Mouse (Mus musculus): ENCODE data around the gene Ugt1a10.

The Ugt1a10 gene

DNA sequence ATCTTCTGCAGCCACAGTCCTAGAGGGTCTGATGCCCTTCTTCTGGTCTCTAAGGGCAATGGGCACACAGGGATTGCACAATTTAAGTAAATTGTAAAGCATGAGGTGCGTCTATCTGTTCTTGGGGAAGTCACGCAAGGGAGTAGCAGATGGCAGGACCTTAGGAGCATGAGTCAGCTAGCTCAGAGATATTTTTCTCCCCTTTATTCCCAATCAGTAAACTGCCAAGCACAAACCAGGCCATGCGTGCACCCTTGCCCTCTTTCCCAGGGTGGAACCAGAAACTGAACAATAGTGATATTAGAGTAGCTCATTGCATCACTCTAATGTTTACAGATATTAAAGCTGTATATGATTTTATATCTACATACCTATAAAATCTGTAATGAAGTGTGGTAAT lies 43.4 kb downstream of the Ugt1a10 start:
- WGBS, result 92% methylated on average over 3 of the region's 3 CpGs

DNA sequence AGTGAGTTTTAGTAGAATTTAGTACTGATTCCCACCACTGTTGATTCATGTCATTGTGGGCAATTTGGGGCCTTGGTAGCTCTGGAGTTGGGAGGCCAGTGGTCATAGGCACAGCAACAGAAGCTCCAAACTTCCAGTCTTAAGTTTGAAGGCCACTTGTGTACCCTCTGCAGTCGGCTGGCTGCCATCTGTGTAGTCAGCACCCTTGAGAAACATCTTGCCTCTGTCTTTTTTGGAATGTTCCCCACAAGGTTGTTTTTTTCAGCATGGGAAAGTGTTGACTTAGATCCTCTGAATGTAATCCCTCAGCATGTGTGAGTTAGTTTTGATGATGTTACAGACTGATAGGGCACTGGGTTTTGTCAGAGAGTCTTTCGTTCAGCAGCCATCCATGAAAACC lies 44.5 kb downstream of the Ugt1a10 start:
- WGBS, result 78% methylated on average over 2 of the region's 2 CpGs

DNA sequence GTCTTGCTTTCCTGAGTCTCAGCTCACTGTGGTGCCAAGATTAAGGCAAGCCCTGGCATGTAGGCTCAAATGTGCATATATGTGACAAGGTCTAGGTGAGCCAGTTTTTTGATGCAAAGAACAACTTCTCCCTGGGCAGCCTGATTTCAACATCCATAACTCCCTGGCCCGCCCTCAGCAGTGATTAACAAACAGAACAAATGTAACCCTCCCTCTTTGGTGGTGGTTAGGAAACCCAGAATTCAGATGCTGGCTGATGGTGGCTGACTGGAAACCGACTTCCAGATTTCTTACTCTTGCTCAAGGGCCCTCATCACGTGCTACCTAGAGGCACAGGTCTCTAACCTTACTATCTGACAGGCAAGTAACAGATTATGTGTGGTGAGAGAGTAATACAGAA lies 47.8 kb downstream of the Ugt1a10 start, which contains the start of gene Ugt1a6b:
Gene Ugt1a6b, plus strand, starts transcription at position 234 of the 400 bp plus-strand sequence.
- WGBS, result 87% methylated on average over 3 of the region's 3 CpGs

DNA sequence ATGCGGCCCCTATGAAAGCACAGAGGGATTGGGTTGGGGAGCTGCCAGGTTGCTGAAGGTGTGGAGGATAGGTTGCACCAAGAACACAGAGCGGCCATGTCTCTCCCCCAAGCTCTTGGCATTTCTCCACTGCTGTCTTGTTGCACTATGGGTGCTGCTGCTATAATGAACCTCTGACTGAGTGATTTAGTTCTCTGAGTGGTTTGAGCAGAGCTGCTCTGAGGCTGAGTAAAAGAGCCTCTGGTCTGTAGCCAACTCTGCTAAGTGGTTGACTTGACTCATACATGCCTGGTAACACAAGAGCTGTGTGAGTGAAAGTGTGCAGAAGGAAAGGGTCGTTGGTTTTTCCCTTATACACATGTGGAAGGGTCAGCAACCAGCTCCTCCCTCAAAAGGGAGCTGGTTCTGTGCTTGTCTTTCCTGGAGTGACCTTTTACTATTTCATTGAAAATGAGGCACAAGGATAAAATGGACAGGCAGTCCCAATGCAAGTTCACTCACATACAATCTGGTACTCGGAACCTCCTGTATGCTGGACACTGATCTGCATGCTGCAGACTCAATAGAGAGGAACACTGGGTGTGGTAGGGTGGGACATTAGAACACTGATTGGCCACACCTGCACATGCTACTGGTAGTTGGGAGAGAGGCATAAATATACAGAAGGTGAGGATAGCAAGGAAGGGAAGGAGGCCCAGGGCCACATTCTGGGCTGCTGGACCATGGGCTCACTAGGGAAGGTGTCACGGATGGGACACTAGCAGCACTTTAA lies 48.7 kb downstream of the Ugt1a10 start:
- 72% methylated on average over 5 of the region's 5 CpGs for WGBS

DNA sequence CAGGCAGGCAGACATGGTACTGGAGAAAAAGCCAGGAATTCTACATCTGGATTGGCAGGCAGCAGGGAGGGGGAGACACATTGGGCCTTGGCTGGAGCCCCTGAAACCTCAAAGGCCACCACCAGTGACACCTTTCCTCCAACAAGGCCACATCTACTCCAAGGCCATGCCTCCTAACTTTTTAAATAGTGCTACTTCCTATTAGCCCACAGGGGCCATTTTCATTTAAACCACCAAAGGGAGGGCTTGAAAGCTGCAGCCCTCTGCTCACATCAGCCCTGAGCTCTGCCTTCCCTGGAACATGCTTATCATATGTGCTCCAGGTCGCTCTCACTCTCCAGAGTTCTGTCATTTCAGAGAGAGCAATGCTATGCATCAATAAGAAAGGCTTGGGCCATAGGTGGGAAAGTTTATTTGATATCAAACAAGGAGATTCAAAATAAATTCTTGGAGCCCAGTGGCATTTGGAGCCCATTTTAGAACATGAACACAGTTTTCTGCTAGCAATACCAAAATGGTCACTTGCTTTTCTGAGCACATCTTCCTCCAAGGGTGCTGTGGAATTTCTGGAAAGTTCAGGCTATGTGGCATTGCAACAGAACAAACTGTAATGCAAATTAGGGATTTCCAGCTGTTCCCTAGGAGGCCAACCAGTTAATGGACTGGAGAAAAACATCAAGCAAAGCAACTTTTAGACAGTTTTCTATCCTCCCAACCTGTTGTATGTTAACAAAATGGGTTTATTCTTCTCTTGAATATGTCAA lies 49.7 kb downstream of the Ugt1a10 start:
- WGBS, result 95% methylated on average over 1 of the region's 1 CpGs

DNA sequence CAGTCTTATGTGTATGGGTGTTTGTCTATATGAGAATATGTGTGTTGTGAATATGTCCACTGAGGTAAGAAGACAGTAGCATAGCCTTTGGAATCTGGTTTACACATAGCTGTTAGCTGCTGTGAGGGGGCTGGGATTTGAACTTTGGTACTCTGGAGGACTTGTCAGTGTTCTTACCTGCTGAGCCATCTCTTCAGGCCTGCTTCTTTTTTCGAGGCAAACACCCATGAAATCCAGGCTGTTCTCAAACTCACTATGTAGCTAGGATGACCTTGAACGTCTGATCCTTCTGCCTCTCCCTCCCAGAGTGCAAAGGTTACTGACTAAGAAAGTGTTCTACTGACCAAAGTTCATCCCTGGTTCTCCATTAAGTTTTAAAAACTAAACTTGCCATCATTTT lies 50.5 kb downstream of the Ugt1a10 start:
- WGBS, result 73% methylated on average over 2 of the region's 2 CpGs

DNA sequence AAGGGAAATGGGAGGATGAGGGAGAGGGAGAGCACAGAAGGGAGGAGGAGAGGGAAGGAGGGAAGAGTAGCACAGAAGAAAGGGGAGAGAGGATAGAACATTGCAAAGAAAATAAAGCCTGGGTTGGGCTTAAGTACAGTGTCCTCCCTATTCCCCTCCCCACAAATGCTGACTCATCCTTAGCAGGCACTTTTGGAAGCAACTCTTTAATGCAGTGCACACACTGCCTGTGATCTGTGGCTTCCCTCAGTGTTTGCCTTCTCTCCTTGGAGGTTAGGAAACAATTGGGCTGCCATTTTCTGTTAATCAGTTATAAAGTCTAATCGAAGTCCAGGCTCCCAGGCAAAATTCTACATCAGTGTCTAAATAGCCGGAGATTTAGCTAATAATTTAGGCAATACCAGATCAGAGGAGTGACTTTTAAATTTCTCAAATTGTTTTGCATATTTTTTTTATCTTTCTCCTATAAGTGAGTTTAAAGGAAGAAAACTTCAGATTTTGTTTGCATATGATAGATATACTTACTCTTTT lies 53.9 kb downstream of the Ugt1a10 start:
- WGBS, result 86% methylated on average over 2 of the region's 2 CpGs

DNA sequence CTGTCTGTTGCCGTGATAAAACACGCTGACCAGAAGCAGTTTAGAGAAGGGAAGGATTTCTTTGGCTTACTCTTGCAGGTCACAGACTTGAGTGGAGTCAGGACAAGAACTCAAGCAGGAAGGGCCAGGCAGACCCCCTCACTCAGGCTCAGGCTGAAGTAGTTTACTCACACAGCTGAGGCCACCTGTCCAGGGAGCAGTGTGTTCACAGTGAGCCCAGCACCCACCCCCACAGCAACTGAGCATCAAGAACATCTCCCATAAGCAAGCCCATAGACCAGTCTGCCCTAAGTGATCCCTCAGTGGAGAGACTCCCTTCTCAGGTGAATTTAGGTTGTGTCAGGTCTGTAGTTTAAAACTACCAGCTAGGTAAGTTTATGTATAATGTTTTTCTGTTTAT lies 54.4 kb downstream of the Ugt1a10 start:
- WGBS, result 83% methylated on average over 2 of the region's 2 CpGs

DNA sequence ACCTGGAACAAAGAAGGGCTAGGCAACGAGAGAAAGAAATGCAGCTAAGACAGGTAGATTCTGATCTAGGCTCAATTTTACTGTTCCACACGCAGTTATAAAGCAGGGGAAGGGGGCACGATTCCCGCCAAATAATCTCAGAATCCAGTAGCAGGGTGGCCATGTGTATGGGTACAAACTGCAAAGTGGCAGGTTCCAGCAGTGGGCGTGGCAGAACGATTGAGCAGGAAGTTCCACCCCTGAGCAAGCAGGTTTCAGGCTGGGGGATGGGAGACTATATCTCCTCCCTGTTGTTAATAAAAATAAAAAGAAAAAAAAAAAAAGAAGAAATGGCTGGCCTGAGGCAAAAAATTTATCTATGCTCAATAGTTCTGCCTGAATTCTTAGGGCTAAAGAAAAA lies 57.6 kb downstream of the Ugt1a10 start:
- WGBS, result 90% methylated on average over 6 of the region's 6 CpGs

DNA sequence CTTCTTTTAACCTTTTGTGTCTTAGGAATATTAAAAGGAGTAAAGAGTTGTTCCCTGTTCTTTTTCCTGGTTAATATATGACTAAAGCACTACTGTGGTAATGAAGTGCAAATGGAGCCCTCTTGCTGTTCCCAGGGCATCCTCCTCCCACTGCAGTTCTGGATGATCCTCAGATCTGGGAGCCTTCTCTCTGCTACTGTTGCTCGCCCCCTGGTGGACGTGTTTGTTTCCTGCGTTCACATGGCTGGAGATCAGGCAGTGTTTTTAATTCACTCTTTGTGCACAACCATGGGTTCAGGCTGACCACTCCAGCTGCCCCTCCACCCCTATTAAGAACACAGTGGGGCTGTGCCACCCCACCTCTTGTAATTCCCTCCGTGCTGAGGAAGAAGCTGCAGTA lies 65.4 kb downstream of the Ugt1a10 start:
- WGBS, result 17% methylated on average over 4 of the region's 4 CpGs

DNA sequence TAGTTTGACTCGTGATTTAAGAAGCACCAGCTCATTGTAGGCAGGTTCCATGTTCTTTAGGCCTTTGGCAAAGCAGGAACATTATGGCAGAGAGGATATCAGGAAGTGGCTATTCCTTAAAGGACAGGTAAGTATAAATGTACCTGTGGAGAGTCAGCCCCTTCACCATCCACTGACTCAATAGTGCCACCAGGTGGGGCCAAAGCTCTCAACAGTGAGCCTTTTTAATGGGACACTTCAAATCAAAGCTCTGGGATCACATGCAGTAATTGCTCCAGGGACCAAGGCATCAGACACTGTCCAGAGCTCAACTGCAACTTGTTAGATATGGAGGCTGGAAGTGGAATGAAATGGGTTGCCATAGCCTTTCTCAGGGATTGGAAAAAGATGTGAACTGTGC lies 66.3 kb downstream of the Ugt1a10 start:
- WGBS, result no CpG with 5 or more reads among the region's 1 CpGs

DNA sequence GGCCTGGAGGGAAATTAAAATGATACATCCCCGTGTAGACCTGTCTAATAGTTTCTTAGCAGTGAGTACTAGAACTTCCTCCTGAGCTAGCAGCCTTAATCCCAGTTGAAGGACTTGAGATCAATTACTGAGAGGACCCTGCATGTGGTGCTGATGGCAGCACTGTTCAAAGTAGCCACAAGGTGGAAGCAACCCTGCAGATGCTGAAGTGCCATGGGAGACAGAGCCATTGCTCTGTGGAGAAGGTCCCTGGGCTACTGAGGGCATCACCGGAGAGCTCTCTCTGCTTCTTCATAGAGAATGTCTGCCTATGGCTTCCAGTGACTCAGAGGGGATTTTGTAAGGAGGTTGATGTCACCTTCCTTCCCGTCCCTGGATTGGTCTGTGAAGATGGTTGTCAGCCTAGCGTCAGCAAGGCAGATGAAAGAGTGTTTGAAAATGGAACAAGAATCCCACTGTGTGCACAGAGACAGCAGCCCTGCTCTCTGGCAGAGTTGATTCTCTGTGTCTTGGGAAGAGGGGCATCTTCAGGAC lies 70.7 kb downstream of the Ugt1a10 start:
- 75% methylated on average over 4 of the region's 4 CpGs for WGBS

DNA sequence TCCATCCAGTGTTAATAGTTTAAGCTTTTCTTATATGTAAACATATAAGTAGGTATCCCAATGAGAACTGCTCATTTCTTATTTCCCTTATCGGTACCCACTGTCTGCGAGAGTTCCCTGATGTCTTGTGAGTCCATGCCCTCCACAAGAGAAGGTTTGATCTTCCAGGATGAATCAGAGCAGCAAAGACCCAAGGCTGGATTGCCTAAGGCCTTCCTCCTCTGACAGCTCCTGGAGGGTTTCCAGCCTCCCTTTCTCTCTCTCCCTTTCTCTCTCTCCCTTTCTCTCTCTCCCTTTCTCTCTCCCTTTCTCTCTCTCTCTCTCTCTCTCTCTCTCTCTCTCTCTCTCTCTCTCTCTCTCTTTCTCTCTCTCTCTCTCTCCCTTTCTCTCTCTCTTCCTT lies 73.9 kb downstream of the Ugt1a10 start:
- 85% methylated on average over 2 of the region's 2 CpGs for WGBS

DNA sequence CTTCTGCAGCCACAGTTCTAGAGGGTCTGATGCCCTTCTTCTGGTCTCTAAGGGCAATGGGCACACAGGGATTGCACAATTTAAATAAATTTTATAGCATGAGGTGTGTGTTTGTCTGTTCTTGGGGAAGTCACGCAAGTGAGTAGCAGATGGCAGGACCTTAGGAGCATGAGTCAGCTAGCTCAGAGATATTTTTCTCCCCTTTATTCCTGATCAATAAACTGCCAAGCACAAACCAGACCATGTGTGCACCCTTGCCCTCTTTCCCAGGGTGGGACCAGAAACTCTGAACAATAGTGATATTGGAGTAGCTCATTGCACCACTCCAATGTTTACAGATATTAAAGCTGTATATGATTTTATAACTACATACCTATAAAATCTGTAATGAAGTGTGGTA lies 75.0 kb downstream of the Ugt1a10 start:
- 100% methylated on average over 1 of the region's 1 CpGs for WGBS

DNA sequence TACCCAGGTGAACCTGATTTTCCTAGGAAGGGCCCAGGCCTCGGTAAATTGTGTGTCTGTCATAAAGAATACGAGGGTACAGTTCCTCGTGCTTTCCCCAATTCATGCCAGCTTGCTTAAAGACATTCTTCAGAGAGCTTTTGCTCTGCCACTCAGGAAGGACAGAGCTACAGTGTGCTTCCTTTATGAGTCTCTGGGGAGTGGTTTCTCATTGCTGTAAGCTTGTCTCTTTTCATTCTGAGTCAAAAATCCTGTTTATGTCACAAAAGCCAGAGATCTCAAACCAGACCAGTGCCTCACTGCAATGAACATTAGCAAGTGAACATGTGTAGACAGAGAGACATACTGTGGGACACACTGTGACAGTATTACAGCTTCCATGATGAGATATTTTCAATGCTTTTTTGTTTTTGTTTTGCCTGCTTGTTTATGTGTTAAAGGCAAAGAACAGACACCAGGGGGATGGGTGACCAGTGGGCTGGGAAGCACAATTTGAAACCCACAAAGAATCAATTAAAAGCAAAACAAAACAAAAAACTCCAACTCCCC lies 78.8 kb downstream of the Ugt1a10 start:
- WGBS, result 41% methylated on average over 3 of the region's 3 CpGs

DNA sequence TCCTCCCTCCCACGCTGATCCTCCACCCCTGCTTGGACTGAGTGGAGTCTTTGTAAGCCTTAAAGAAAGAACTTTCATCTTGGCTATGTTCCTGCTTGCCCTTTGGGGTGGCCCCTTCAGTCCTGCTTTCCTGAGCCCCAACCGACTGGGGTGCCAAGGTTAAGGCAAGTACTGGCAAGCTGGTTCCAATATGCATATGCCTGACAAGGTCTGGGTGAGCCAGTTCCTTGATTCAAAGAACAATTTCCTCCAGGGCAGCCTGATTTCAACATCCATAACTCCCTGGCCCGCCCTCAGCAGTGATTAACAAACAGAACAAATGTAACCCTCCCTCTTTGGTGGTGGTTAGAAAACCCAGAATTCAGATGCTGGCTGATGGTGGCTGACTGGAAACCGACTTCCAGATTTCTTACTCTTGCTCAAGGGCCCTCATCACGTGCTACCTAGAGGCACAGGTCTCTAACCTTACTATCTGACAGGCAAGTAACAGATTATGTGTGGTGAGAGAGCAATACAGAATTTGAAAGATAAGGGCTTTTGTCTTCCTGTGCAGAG lies 79.3 kb downstream of the Ugt1a10 start, which contains the start of gene Ugt1a6a:
Gene Ugt1a6a, plus strand, starts transcription at position 353 of the 555 bp plus-strand sequence.
- 53% methylated on average over 5 of the region's 5 CpGs for WGBS

DNA sequence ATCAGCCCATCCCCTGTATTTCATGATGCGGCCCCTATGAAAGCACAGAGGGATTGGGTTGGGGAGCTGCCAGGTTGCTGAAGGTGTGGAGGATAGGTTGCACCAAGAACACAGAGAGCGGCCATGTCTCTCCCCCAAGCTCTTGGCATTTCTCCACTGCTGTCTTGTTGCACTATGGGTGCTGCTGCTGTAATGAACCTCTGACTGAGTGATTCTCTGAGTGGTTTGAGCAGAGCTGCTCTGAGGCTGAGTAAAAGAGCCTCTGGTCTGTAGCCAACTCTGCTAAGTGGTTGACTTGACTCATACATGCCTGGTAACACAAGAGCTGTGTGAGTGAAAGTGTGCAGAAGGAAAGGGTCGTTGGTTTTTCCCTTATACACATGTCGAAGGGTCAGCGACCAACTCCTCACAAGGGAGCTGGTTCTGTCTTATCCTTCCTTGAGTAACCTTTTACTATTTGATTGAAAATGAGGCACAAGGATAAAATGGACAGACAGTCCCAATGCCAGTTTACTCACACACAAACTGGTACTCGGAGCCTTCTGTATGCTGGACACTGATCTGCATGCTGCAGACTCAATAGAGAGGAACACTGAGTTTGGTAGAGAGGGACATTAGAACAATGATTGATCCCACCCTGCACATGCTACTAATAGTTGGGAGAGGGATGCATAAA lies 80.2 kb downstream of the Ugt1a10 start:
- WGBS, result 77% methylated on average over 6 of the region's 6 CpGs

DNA sequence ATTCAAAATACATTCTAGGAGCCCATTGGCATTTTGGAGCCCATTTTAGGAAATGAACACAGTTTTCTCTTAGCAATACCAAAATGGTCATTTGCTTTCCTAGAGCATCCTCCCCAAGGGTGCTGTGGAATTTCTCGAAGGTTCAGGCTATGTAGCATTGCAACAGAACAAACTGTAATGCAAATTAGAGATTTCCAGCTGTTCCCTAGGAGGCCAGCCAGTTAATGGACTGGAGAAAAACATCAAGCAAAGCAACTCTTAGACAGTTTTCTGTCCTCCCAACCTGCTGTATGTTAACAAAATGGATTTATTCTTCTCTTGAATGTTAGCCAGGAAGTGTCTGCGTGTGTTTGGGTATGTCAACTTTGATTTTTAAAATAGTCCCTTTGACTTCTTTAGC lies 81.5 kb downstream of the Ugt1a10 start:
- 68% methylated on average over 2 of the region's 2 CpGs for WGBS

DNA sequence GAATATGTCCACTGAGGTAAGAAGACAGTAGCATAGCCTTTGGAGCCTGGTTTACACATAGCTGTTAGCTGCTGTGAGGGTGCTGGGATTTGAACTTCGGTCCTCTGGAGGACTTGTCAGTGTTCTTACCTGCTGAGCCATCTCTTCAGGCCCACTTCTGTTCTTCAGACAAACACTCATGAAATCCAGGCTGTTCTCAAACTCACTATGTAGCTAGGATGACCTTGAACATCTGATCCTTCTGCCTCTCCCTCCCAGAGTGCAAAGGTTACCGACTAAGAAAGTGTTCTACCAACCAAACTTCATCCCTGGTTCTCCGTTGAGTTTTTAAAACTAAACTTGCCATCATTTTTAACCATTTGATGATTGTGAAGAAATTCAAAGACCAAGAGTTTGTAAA lies 82.1 kb downstream of the Ugt1a10 start:
- 90% methylated on average over 3 of the region's 3 CpGs for WGBS

DNA sequence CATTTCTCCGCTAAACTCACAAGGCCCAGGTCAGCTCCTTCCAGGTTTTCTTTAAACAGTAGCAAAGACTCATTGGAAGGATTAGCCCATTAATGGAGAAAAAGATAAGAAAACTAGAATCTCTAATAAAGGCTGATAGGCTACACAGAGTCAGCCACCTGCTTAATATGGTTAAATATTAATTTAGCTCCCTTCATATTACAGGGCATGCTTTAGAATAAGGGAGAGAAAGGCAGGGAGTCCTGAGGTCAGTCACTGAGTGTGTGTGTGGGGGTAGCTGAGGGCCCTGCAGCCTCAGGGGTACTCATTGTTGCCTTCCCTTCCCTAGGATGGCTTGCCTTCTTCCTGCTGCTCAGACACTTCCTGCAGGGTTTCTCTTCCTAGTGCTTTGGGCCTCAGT lies 83.0 kb downstream of the Ugt1a10 start:
- 98% methylated on average over 1 of the region's 1 CpGs for WGBS

DNA sequence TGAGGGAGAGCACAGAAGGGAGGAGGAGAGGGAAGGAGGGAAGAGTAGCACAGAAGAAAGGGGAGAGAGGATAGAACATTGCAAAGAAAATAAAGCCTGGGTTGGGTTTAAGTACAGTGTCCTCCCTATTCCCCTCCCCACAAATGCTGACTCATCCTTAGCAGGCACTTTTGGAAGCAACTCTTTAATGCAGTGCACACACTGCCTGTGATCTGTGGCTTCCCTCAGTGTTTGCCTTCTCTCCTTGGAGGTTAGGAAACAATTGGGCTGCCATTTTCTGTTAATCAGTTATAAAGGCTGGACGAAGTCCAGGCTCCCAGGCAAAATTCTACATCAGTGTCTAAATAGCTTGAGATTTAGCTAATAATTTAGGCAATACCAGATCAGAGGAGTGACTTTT lies 85.3 kb downstream of the Ugt1a10 start:
- 71% methylated on average over 1 of the region's 1 CpGs for WGBS
